Mouse (Mus musculus): ENCODE data around the gene Smoc1.

DNA sequence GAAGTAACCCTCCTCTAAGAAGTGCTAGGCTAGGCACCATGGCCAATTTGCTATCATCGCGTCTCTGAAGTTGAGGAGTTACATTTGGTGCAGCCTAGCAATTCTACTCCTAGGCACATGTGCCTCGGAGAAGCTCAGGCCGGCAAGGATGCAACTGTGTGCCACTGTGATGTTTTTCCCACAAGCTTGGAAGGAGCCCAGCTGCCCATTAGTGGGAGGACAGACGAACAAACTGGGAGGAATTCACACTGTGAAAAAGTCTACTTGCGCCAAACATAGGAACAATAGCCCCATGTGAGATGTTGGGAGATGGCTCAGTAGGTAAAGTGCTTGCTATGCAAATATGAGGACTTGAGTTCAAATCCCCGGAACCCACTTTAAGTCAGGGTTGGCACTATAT, 5.0 kb downstream of the Smoc1 start:
- TF ChIP-seq CTCF (conservative IDR thresholded peaks at IDR 0.05; ENCODE audit: low read length): no peak
- no peak for TF ChIP-seq POU5F1 (IDR thresholded peaks at IDR 0.05; ENCODE audit: borderline replicate concordance, low read length)
- no peak for TF ChIP-seq NANOG (IDR thresholded peaks at IDR 0.05; ENCODE audit: borderline replicate concordance, low read length)

Data from E14TG2a.4 (cell line).